Mouse (Mus musculus): Measurements from ENCODE around the gene Scrn2.

The Scrn2 gene

GRCm38 (mm10) chr11:97050944-97051586, 21.3 kb downstream of the Scrn2 start:
- no peak for DNase-seq (ENCODE audit: low spot score)

DNA sequence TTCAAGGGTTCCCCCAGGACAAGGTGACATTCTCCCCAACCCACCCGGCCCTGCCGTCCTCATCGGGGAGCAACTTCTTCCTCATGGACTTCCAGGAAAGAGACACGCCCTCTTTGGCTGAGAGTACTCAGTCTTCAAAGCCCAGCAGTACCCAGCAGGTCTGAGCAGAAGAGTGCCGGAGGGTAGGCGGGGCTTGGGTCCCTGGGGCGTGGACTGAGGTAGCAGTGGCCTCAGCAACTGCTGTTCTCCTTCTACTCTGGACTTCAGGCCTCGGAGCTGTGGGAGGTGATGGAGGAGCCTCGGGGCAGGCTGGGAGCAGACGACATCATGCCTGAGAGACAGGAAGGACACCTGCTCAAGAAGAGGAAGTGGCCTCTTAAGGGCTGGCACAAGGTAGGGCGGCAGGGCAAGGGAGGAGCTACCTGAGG, 22.5 kb downstream of the Scrn2 start:
- no peak for DNase-seq (ENCODE audit: low spot score)

- DNase-seq (ENCODE audit: low spot score): no peak
These were observed 33.7 kb downstream of the Scrn2 start for GRCm38 (mm10) chr11:97063274-97063920.

DNA sequence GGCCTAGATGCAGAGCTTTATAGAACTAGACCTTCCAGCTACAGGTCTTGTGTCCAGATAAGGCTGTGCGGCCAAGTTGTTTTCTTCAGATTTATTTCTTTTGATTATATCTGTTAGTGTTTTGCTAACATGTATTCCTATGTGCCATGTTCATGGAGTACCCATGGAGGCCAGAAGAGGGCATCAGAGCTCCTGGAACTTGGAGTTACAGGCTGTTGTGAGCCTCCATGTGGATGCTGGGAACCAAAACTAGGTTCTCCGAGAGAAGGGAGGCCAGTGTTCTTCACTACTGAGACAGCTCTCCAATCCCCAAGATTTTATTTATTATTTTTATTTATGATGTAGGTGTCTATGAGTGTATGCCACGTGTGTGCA, 34.2 kb downstream of the Scrn2 start:
- no peak for DNase-seq (ENCODE audit: low spot score)

- no peak for DNase-seq (ENCODE audit: low spot score)
These were observed 36.0 kb downstream of the Scrn2 start for GRCm38 (mm10) chr11:97065538-97066295.

GRCm38 (mm10) chr11:97066656-97067360, 37.1 kb downstream of the Scrn2 start:
- no peak for DNase-seq (ENCODE audit: low spot score)

DNA sequence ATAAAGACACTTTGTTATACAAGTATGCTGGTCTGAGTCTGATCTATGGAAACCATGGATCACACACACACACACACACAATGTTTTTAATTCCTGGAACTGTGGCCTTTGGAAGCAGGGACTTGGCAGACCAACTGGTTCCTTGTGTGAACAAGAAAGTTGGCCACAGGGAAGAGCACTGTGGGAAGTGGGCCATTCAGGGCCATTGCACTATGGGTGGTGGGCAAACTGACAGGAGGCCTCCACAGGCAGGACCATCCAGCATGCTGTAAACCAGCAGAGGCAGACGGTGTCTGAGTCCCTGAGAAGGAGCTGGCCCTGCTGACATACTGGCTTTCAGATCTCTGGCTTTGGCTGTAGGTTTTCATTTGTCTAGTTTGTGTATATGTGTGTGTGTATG, 39.6 kb downstream of the Scrn2 start:
- DNase-seq (ENCODE audit: low spot score): no peak

GRCm38 (mm10) chr11:97069770-97070169, 40.0 kb downstream of the Scrn2 start:
- DNase-seq (ENCODE audit: low spot score): no peak

GRCm38 (mm10) chr11:97071129-97071528, 41.4 kb downstream of the Scrn2 start:
- DNase-seq (ENCODE audit: low spot score): no peak

GRCm38 (mm10) chr11:97072533-97072932, 42.8 kb downstream of the Scrn2 start:
- no peak for DNase-seq (ENCODE audit: low spot score)

GRCm38 (mm10) chr11:97074235-97074634, 44.5 kb downstream of the Scrn2 start:
- no peak for DNase-seq (ENCODE audit: low spot score)

DNA sequence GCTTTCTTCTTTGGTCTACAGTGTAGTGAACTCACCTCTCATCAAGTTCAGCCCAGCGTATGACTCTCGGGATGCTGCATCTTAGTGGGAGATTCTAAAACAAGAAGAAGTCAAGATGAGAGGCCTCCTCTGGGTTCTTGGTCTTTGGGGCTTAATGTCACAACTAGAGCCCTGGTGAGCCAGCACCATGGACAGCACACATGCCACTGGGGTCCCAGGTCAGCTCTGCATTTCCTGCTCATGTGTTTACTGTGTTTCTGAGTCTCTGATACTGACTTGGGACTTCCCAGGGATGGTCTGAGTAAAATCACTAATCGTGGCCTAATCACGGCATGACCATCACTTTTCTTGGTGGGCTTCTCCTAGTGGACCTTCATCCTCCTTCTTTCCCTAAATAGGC, 49.0 kb downstream of the Scrn2 start:
- DNase-seq (ENCODE audit: low spot score): no peak

- no peak for DNase-seq (ENCODE audit: low spot score)
These were observed 50.6 kb downstream of the Scrn2 start for GRCm38 (mm10) chr11:97080291-97080690.

GRCm38 (mm10) chr11:97082977-97083376, 53.2 kb downstream of the Scrn2 start:
- DNase-seq (ENCODE audit: low spot score): no peak
